16 mouse cellular contexts compared by ENCODE assay signal in genomic region chr9:41705972-41706371, GRCm38 (mm10).
A peak's percentile ranks its signal among the peaks of the same experiment; 100 is the strongest.
DNase-seq lines count a peak whose midpoint lies in the region; ATAC-seq and TF ChIP-seq lines count a peak whose summit lies in the region.
"Had no signal": no experiment of that assay in that cellular context is flagged by ENCODE, and none has a peak within 500 bp of the region (broad histone marks: within the 10 kb centered on the region; RNA-seq: fewer than 3 reads in every experiment).

No protein-coding gene starts in this region.

- H3K9me3 ChIP-seq in intestine, embryonic 14.5 days (ENCODE audit: control insufficient read depth, low read length) = no peaks in the 10 kb centered on the region
- H3K9me3 ChIP-seq in intestine, postnatal 0 days (ENCODE audit: control insufficient read depth) = no peaks in the 10 kb centered on the region
- H3K9me3 ChIP-seq in intestine, embryonic 15.5 days = no peaks in the 10 kb centered on the region

- no peak for TF ChIP-seq CTCF in intestine, postnatal 0 days (IDR thresholded peaks at IDR 0.05; ENCODE audit: low read depth)

- peak overlapping the region; percentile 62 for H3K27ac ChIP-seq in intestine, embryonic 14.5 days (ENCODE audit: low read depth)
- no peak overlapping the region for H3K27ac ChIP-seq in intestine, postnatal 0 days (ENCODE audit: low read depth, low read length)
- 0 out of 2 replicates have a peak overlapping the region, but pooled peaks have one; percentile 48 for H3K27ac ChIP-seq in intestine, embryonic 15.5 days

- no peak overlapping the region for H3K4me3 ChIP-seq in intestine, embryonic 14.5 days (ENCODE audit: low read depth, low read length)
- H3K4me3 ChIP-seq in intestine, postnatal 0 days (ENCODE audit: low read depth, low read length) = no peak overlapping the region
- no peak overlapping the region for H3K4me3 ChIP-seq in intestine, embryonic 15.5 days (replicated peaks)

- H3K27me3 ChIP-seq in intestine, embryonic 14.5 days (replicated peaks; ENCODE audit: control insufficient read depth, insufficient read depth, low read length) = no peaks in the 10 kb centered on the region
- H3K27me3 ChIP-seq in intestine, postnatal 0 days (replicated peaks; ENCODE audit: control insufficient read depth, insufficient read depth, low read length) = no peaks in the 10 kb centered on the region
- H3K27me3 ChIP-seq in intestine, embryonic 15.5 days (replicated peaks) = no peaks in the 10 kb centered on the region

- H3K4me1 ChIP-seq in intestine, embryonic 14.5 days (replicated peaks; ENCODE audit: control insufficient read depth, insufficient read depth, low read length) = peaks cover 13% of the 10 kb centered on the region; the same call in 1 of the 2 replicates
- no peaks in the 10 kb centered on the region for H3K4me1 ChIP-seq in intestine, postnatal 0 days (replicated peaks; ENCODE audit: control insufficient read depth, insufficient read depth, low read length)
- 0 out of 2 replicates have a peak, but pooled peaks cover 5% of the 10 kb centered on the region for H3K4me1 ChIP-seq in intestine, embryonic 15.5 days (replicated peaks)

- peak; percentile 52 for DNase-seq in intestine, embryonic 14.5 days (ENCODE audit: low spot score)
- DNase-seq in 3T3-L1 (ENCODE audit: low read depth, low spot score) = peak; percentile 79
- DNase-seq in NIH3T3 (ENCODE audit: low read depth) = peak; percentile 79
- DNase-seq in cerebellum, adult 18-20 months = no peak
- no peak for DNase-seq in kidney, adult 9 months
- no peak for DNase-seq in thymus, postnatal 10 days (ENCODE audit: low spot score in 2 of 2)
- DNase-seq: gastrocnemius, postnatal 36 days; heart, postnatal 4 days; lung, adult 2 months; right cerebral cortex, postnatal 25 days had no signal

- ATAC-seq in intestine, embryonic 14.5 days (replicated peaks; ENCODE audit: low FRiP score, low TSS enrichment, low read depth) = no peak
- no peak for ATAC-seq in intestine, postnatal 0 days
- ATAC-seq in intestine, embryonic 15.5 days = no peak
- ATAC-seq: CD4-positive, CD25-positive, alpha-beta regulatory T cell, adult 4 months; inflammation-experienced regulatory T-cells, adult 6 months had no signal

- H3K9ac ChIP-seq in intestine, embryonic 14.5 days (ENCODE audit: low read length) = no peak overlapping the region
- H3K9ac ChIP-seq in intestine, postnatal 0 days (ENCODE audit: low read depth, low read length) = no peak overlapping the region
- H3K9ac ChIP-seq in intestine, embryonic 15.5 days = no peak overlapping the region

- no peaks in the 10 kb centered on the region for H3K36me3 ChIP-seq in intestine, embryonic 14.5 days (ENCODE audit: control insufficient read depth, insufficient read depth, low read length)
- no peaks in the 10 kb centered on the region for H3K36me3 ChIP-seq in intestine, postnatal 0 days (ENCODE audit: control insufficient read depth, insufficient read depth)
- no peaks in the 10 kb centered on the region for H3K36me3 ChIP-seq in intestine, embryonic 15.5 days
- H3K36me3 ChIP-seq: G1E had no signal

- no peak overlapping the region for H3K4me2 ChIP-seq in intestine, embryonic 14.5 days (ENCODE audit: low read length)
- H3K4me2 ChIP-seq in intestine, postnatal 0 days (replicated peaks; ENCODE audit: low read depth) = no peak overlapping the region
- H3K4me2 ChIP-seq in intestine, embryonic 15.5 days (replicated peaks) = no peak overlapping the region
- H3K4me2 ChIP-seq: heart, embryonic 11.5 days had no signal

Comparison
In these comparisons a context has a peak if more than half of its experiments do, and no peak if none do; other contexts are left out.
1. DNase-seq: peak in intestine, embryonic 14.5 days (single experiment), 3T3-L1 (single experiment) and NIH3T3 (single experiment); none in cerebellum, adult 18-20 months (0 of 2), kidney, adult 9 months (single experiment) and thymus, postnatal 10 days (0 of 2).